Mouse (Mus musculus): Measurements from ENCODE around the gene S100a2.

S100a2 gene

GRCm38 (mm10) chr3:90595556-90595955 is 5.5 kb downstream of the S100a2 start:
- in situ Hi-C loops (cut with MboI, MseI) = no loop called here

- in situ Hi-C loops (cut with MboI, MseI) = no loop called here
These were observed 6.8 kb downstream of the S100a2 start for GRCm38 (mm10) chr3:90596810-90597209.

- in situ Hi-C loops (cut with MboI, MseI) = no loop called here
These were observed 7.7 kb downstream of the S100a2 start for GRCm38 (mm10) chr3:90597736-90598135.

GRCm38 (mm10) chr3:90598212-90598611 is 8.2 kb downstream of the S100a2 start:
- in situ Hi-C loops (cut with MboI, MseI) = no loop called here

- in situ Hi-C loops (cut with MboI, MseI) = no loop called here
These were observed 9.4 kb downstream of the S100a2 start for GRCm38 (mm10) chr3:90599401-90599800.

GRCm38 (mm10) chr3:90600036-90600435 is 10.0 kb downstream of the S100a2 start:
- in situ Hi-C loops (cut with MboI, MseI) = loop anchor here (5.0 kb wide), 1 partner anchor 83 kb away; no protein-coding TSS in a partner anchor

- in situ Hi-C loops (cut with MboI, MseI) = loop anchor here (5.0 kb wide), 1 partner anchor 83 kb away; no protein-coding TSS in a partner anchor
These were observed 10.6 kb downstream of the S100a2 start for GRCm38 (mm10) chr3:90600458-90601195.

GRCm38 (mm10) chr3:90601486-90602110 is 11.6 kb downstream of the S100a2 start, which contains the start of gene Gm42674:
TSS of gene Gm42674 (plus strand) at chr3:90601904.
- in situ Hi-C loops (cut with MboI, MseI) = loop anchor here (5.0 kb wide), 1 partner anchor 84 kb away; no protein-coding TSS in a partner anchor

- in situ Hi-C loops (cut with MboI, MseI) = loop anchor here (5.0 kb wide), 1 partner anchor 86 kb away; no protein-coding TSS in a partner anchor
These were observed 13.6 kb downstream of the S100a2 start, which contains the start of gene S100a4 for GRCm38 (mm10) chr3:90603623-90604022. TSS of gene S100a4 (plus strand) at chr3:90603771.

GRCm38 (mm10) chr3:90604416-90604815 is 14.4 kb downstream of the S100a2 start:
- in situ Hi-C loops (cut with MboI, MseI) = loop anchor here (5.0 kb wide), 1 partner anchor 87 kb away; no protein-coding TSS in a partner anchor

- in situ Hi-C loops (cut with MboI, MseI) = no loop called here
These were observed 15.0 kb downstream of the S100a2 start for GRCm38 (mm10) chr3:90605049-90605448.

GRCm38 (mm10) chr3:90605736-90606135 is 15.7 kb downstream of the S100a2 start:
- in situ Hi-C loops (cut with MboI, MseI) = no loop called here

GRCm38 (mm10) chr3:90606185-90606584 is 16.1 kb downstream of the S100a2 start:
- in situ Hi-C loops (cut with MboI, MseI) = no loop called here

- in situ Hi-C loops (cut with MboI, MseI) = no loop called here
These were observed 17.3 kb downstream of the S100a2 start for GRCm38 (mm10) chr3:90607361-90607760.

GRCm38 (mm10) chr3:90608223-90608622 is 18.2 kb downstream of the S100a2 start, which contains the start of gene S100a5:
TSS of gene S100a5 (plus strand) at chr3:90608523.
- in situ Hi-C loops (cut with MboI, MseI) = no loop called here

- in situ Hi-C loops (cut with MboI, MseI) = no loop called here
These were observed 19.1 kb downstream of the S100a2 start for GRCm38 (mm10) chr3:90609102-90609501.

GRCm38 (mm10) chr3:90611494-90611893 is 21.4 kb downstream of the S100a2 start:
- in situ Hi-C loops (cut with MboI, MseI) = no loop called here

GRCm38 (mm10) chr3:90612061-90612460 is 22.0 kb downstream of the S100a2 start:
- in situ Hi-C loops (cut with MboI, MseI) = no loop called here

GRCm38 (mm10) chr3:90612728-90613291 is 22.8 kb downstream of the S100a2 start, which contains the start of gene S100a6:
TSS of gene S100a6 (plus strand) at chr3:90612882.
- in situ Hi-C loops (cut with MboI, MseI) = no loop called here

- in situ Hi-C loops (cut with MboI, MseI) = no loop called here
These were observed 23.6 kb downstream of the S100a2 start for GRCm38 (mm10) chr3:90613461-90614147.

- in situ Hi-C loops (cut with MboI, MseI) = no loop called here
These were observed 24.1 kb downstream of the S100a2 start for GRCm38 (mm10) chr3:90614148-90614530.
